Mouse (Mus musculus) E14TG2a.4 (cell line): ENCODE data around the gene Rbm33.

Experiments used
- H3K27me3 ChIP-seq: 2 replicates; pipeline ENCODE4 v1.6.1; 2014; ENCODE audit warnings: low read length, control low read depth; ENCODE audit not compliant: insufficient read depth
- H3K36me3 ChIP-seq: 2 replicates; pipeline ENCODE4 v1.6.1; 2014; ENCODE audit warnings: low read length, control low read depth; ENCODE audit not compliant: insufficient read depth
- H3K4me1 ChIP-seq: replicated peaks from 2 replicates; pipeline ENCODE4 v1.6.1; 2014; ENCODE audit warnings: low read depth, low read length, control low read depth
- H3K4me3 ChIP-seq: replicated peaks from 2 replicates; pipeline ENCODE4 v1.5.1; 2014; ENCODE audit warnings: mild to moderate bottlenecking, low read length
- H3K9me3 ChIP-seq: 2 replicates; pipeline ENCODE4 v1.6.1; 2014; ENCODE audit warnings: low read length, control low read depth
- CTCF ChIP-seq: conservative IDR thresholded peaks from 2 replicates; pipeline ENCODE4 v1.5.1; 2014; ENCODE audit warnings: low read length
- NANOG ChIP-seq: IDR thresholded peaks from 2 replicates; pipeline ENCODE4 v1.6.1; 2014; ENCODE audit warnings: borderline replicate concordance, low read length, mixed read lengths
- POU5F1 ChIP-seq: IDR thresholded peaks from 2 replicates; pipeline ENCODE4 v1.6.1; 2014; ENCODE audit warnings: low read length, borderline replicate concordance

Gene Rbm33

GRCm38 (mm10) chr5:28360745-28361144 is 43.8 kb downstream of the Rbm33 start:
- no peaks in the 10 kb centered on the region for H3K4me1 ChIP-seq
- no peak for TF ChIP-seq NANOG
- no peak for TF ChIP-seq POU5F1
- no peak for TF ChIP-seq CTCF
- H3K27me3 ChIP-seq: no peaks in the 10 kb centered on the region
- H3K36me3 ChIP-seq: peaks cover 89% of the 10 kb centered on the region
- H3K9me3 ChIP-seq: no peaks in the 10 kb centered on the region
- H3K4me3 ChIP-seq: no peak overlapping the region

- H3K4me1 ChIP-seq: no peaks in the 10 kb centered on the region
- no peaks in the 10 kb centered on the region for H3K27me3 ChIP-seq
- peaks cover 65% of the 10 kb centered on the region for H3K36me3 ChIP-seq
- no peak overlapping the region for H3K4me3 ChIP-seq
- TF ChIP-seq NANOG (no peak), CTCF (no peak), POU5F1 (no peak)
- no peaks in the 10 kb centered on the region for H3K9me3 ChIP-seq
Observed at GRCm38 (mm10) chr5:28368056-28368455, 51.1 kb downstream of the Rbm33 start.

GRCm38 (mm10) chr5:28370836-28371235 is 53.9 kb downstream of the Rbm33 start:
- Histone ChIP-seq H3K9me3 (no peaks in the 10 kb centered on the region), H3K4me3 (no peak overlapping the region), H3K27me3 (no peaks in the 10 kb centered on the region), H3K36me3 (peaks cover 58% of the 10 kb centered on the region), H3K4me1 (no peaks in the 10 kb centered on the region)
- no peak for TF ChIP-seq NANOG
- no peak for TF ChIP-seq CTCF
- TF ChIP-seq POU5F1: no peak

- H3K4me3 ChIP-seq: no peak overlapping the region
- H3K4me1 ChIP-seq: no peaks in the 10 kb centered on the region
- peaks cover 55% of the 10 kb centered on the region for H3K36me3 ChIP-seq
- H3K9me3 ChIP-seq: no peaks in the 10 kb centered on the region
- TF ChIP-seq POU5F1 (no peak), CTCF (no peak)
- H3K27me3 ChIP-seq: no peaks in the 10 kb centered on the region
Observed at GRCm38 (mm10) chr5:28372172-28372664, 55.3 kb downstream of the Rbm33 start.

- H3K4me3 ChIP-seq: no peak overlapping the region
- TF ChIP-seq CTCF: no peak
- TF ChIP-seq POU5F1: no peak
- TF ChIP-seq NANOG: no peak
- 0 out of 2 replicates have a peak, but pooled peaks cover 5% of the 10 kb centered on the region for H3K4me1 ChIP-seq
- peaks cover 51% of the 10 kb centered on the region for H3K36me3 ChIP-seq
- H3K9me3 ChIP-seq: no peaks in the 10 kb centered on the region
- no peaks in the 10 kb centered on the region for H3K27me3 ChIP-seq
Observed at GRCm38 (mm10) chr5:28373498-28374427, 56.8 kb downstream of the Rbm33 start.

- no peaks in the 10 kb centered on the region for H3K27me3 ChIP-seq
- H3K4me1 ChIP-seq: peaks cover 5% of the 10 kb centered on the region; the same call in 1 of the 2 replicates
- H3K9me3 ChIP-seq: no peaks in the 10 kb centered on the region
- TF ChIP-seq POU5F1 (no peak), CTCF (no peak), NANOG (no peak)
- H3K4me3 ChIP-seq: no peak overlapping the region
- H3K36me3 ChIP-seq: peaks cover 67% of the 10 kb centered on the region
Observed at GRCm38 (mm10) chr5:28377299-28377698, 60.4 kb downstream of the Rbm33 start.

- Histone ChIP-seq H3K36me3 (peaks cover 69% of the 10 kb centered on the region), H3K4me1 (peaks cover 8% of the 10 kb centered on the region), H3K27me3 (no peaks in the 10 kb centered on the region), H3K4me3 (no peak overlapping the region), H3K9me3 (no peaks in the 10 kb centered on the region)
- TF ChIP-seq POU5F1 (no peak), NANOG (no peak), CTCF (no peak)
Observed at GRCm38 (mm10) chr5:28382289-28382688, 65.4 kb downstream of the Rbm33 start.

- Histone ChIP-seq H3K36me3 (peaks cover 84% of the 10 kb centered on the region), H3K4me3 (no peak overlapping the region), H3K4me1 (peaks cover 10% of the 10 kb centered on the region), H3K27me3 (no peaks in the 10 kb centered on the region), H3K9me3 (no peaks in the 10 kb centered on the region)
- TF ChIP-seq NANOG (no peak), CTCF (no peak), POU5F1 (no peak)
Observed at GRCm38 (mm10) chr5:28386783-28387182, 69.9 kb downstream of the Rbm33 start.

GRCm38 (mm10) chr5:28387531-28388179 is 70.7 kb downstream of the Rbm33 start:
- Histone ChIP-seq H3K9me3 (no peaks in the 10 kb centered on the region), H3K27me3 (no peaks in the 10 kb centered on the region), H3K36me3 (peaks cover 82% of the 10 kb centered on the region), H3K4me3 (no peak overlapping the region), H3K4me1 (peaks cover 10% of the 10 kb centered on the region)
- TF ChIP-seq CTCF (no peak), NANOG (no peak), POU5F1 (no peak)
